Mouse (Mus musculus): ENCODE results near the gene Evi5l. TPM values are rescaled to one million over a fixed set of nuclear protein-coding genes. Genes with fewer than 3 reads are reported as not detected.

Evi5l gene
- polyA plus RNA-seq (2014; fragmentation: Nextera tagmentation; extraction: Ambion mirVana), result 10.3 and 12.7 TPM in 2 replicates

DNA sequence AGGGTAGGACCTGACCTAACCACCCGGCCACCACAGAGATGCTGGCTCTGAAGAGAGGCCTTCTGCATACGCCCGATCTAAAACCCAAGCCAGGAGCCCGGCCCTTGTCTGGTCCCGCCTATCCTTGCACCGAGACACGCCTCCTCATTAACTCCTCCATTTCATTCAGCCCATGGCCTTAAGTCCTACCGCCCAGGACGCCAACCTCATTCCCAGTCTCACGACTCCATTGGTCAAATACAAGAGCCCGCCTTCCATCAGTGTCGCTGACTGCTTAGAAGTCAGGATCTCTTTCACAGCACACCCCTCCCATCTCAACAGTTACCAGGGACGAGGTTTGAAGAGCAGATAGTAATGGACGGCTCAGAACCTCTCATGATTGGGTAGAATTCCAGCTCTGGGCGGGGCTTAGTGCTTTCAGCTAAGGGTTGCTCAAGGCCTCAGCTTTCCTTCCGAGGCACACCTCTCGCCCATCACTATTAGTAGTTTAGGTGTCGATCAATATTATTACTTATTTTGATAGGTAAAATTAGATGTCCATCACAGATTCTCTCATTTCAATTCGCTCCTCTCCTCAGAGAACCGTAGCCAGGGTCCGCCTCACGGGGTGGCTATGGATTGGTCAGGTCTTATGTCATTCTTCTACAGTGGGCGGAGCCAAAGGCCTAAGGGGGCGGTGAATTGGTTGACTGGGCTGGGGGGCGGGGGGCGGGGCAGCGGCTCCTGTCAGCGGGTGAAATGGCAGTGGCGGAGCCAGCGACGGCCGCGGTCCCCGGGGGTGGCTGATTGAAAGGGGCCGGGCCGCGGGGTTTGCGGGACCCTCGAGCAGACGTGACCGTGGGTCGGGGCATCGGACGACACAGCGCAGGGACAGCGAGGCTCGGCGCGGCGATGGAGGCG is at the start of gene Evi5l:
Evi5l (plus strand) TSS at position 716 of the 900 bp plus-strand sequence.
- no peak within 1 kb of the TSS for H3K27ac ChIP-seq (ENCODE audit: low read depth, low read length)
- H3K9me3 ChIP-seq (replicated peaks; ENCODE audit: control insufficient read depth, low read length), result no peaks in the 10 kb centered on the region
- no peaks in the 10 kb centered on the region; the same call in 1 of the 2 replicates for H3K4me1 ChIP-seq (ENCODE audit: control insufficient read depth, insufficient read depth, low read length)
- no peaks in the 10 kb centered on the region for H3K36me3 ChIP-seq (ENCODE audit: control insufficient read depth, insufficient read depth, low read length)
- under 1% methylated on average over 51 of the region's 51 CpGs for WGBS (ENCODE audit: insufficient replicate concordance)
- peak within 1 kb of the TSS; percentile 84 for H3K9ac ChIP-seq (ENCODE audit: low read depth, low read length)
- peak within 1 kb of the TSS; percentile 92 for H3K4me2 ChIP-seq
- peak; percentile 98 for ATAC-seq (replicated peaks; ENCODE audit: insufficient number of reproducible peaks, low FRiP score, low TSS enrichment)
- peak within 1 kb of the TSS; percentile 89 for H3K4me3 ChIP-seq (ENCODE audit: low read depth, low read length)
- H3K27me3 ChIP-seq (ENCODE audit: control insufficient read depth, insufficient read depth, low read length), result no peaks in the 10 kb centered on the region

DNA sequence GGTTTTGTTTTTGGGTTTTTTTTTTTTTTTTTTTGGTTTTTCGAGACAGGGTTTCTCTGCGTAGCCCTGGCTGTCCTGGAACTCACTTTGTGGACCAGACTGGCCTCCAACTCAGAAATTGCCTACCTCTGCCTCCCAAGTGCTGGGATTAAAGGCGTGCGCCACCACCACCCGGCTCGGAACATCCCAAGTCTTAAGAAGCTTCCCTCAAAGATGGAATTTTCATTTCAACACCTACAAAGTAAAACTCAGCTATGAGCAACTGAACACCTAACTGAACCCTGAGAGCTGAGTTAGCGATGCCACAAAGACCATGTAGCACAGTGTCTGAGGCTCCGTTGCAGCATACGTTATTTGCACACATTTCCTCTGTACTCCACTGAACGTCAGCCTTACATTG is 32.6 kb upstream of the Evi5l start, which contains the start of gene Cd209g:
Cd209g (plus strand) TSS at position 301 of the 400 bp plus-strand sequence.
- 80% methylated on average over 10 of the region's 10 CpGs for WGBS (ENCODE audit: insufficient replicate concordance)
- peaks cover 6% of the 10 kb centered on the region for H3K27me3 ChIP-seq (ENCODE audit: control insufficient read depth, insufficient read depth, low read length)
- no peak for ATAC-seq (replicated peaks; ENCODE audit: insufficient number of reproducible peaks, low FRiP score, low TSS enrichment)
- H3K4me1 ChIP-seq (ENCODE audit: control insufficient read depth, insufficient read depth, low read length), result no peaks in the 10 kb centered on the region
- H3K9me3 ChIP-seq (replicated peaks; ENCODE audit: control insufficient read depth, low read length), result no peaks in the 10 kb centered on the region
- no peak within 1 kb of the TSS for H3K9ac ChIP-seq (ENCODE audit: low read depth, low read length)
- H3K36me3 ChIP-seq (ENCODE audit: control insufficient read depth, insufficient read depth, low read length), result no peaks in the 10 kb centered on the region
- no peak within 1 kb of the TSS for H3K4me2 ChIP-seq
- H3K4me3 ChIP-seq (ENCODE audit: low read depth, low read length), result no peak within 1 kb of the TSS
- no peak within 1 kb of the TSS for H3K27ac ChIP-seq (ENCODE audit: low read depth, low read length)

DNA sequence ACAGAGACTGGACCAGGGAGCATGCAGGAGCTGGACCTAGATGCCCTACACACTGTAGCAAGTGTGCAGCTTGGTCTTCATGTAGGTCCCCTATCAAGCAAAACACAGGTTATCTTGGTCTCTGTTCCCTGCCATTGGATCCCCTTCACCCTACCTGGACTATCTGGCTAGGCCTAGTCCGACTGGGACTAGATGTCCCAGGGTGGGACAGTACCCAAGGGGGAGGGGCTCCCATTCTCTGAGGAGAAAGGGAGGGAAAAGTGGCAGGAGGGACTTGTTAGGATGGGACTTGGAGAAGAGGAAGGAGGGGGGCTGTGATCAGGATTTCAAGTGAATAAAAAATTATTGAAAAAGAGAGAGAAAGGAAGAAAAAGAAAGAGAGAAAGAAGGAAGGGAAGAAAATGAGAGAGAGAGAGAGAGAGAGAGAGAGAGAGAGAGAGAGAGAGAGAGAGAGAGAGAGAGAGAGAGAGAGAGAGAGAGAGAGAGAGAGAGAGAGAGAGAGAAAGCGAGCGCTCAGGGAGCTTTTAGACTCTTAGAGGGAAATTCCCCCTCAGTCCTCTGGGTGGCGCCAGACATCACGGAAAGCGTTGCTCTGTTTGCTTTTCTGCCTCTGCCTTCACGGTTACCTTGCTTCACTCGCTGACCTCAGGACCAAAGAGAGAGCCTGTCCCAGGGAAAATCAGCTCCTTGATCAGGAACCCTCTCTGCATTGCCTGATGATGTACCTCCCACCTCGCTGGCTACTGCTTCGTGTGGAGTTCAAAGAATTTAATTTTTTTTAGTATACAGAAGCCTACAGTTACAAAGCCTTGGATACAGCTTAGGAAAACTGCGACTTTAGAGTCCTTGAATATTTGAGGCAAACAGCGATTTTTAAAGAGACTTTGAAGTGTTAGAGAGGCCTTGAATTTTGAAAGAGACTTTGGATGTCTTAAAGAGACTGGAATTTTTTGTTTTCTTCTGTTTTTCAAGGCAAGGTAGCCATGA is 26.4 kb upstream of the Evi5l start:
- no peak overlapping the region for H3K27ac ChIP-seq (ENCODE audit: low read depth, low read length)
- 12% methylated on average over 12 of the region's 12 CpGs for WGBS (ENCODE audit: insufficient replicate concordance)

DNA sequence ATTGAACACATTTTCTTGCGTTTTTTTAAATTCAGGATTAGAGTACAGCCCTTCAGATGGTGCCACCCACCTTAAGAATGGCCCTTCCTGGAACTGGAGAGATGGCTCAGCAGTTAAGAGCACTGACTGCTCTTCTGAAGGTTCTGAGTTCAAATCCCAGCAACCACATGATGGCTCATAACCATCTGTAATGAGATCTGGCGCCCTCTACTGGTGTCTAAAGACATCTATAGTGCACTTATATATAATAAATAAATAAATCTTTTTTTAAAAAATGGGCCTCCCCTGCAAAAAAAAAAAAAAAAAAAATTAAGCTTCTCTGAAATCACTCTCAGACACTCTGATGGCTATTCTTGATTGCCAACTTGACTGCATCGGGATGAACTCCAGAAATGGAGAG is 24.6 kb upstream of the Evi5l start:
- no peak for ATAC-seq (replicated peaks; ENCODE audit: insufficient number of reproducible peaks, low FRiP score, low TSS enrichment)

More for the DNA sequence above, 26.4 kb upstream of the Evi5l start:
- H3K4me3 ChIP-seq (ENCODE audit: low read depth, low read length), result no peak overlapping the region
- no peak overlapping the region for H3K9ac ChIP-seq (ENCODE audit: low read depth, low read length)
- H3K4me1 ChIP-seq (ENCODE audit: control insufficient read depth, insufficient read depth, low read length), result no peaks in the 10 kb centered on the region
- H3K4me2 ChIP-seq, result 0 out of 2 replicates have a peak overlapping the region, but pooled peaks have one; percentile 6
- H3K9me3 ChIP-seq (replicated peaks; ENCODE audit: control insufficient read depth, low read length), result no peaks in the 10 kb centered on the region
- H3K36me3 ChIP-seq (ENCODE audit: control insufficient read depth, insufficient read depth, low read length), result no peaks in the 10 kb centered on the region
- peaks cover 11% of the 10 kb centered on the region for H3K27me3 ChIP-seq (ENCODE audit: control insufficient read depth, insufficient read depth, low read length)
- no peak for ATAC-seq (replicated peaks; ENCODE audit: insufficient number of reproducible peaks, low FRiP score, low TSS enrichment)

DNA sequence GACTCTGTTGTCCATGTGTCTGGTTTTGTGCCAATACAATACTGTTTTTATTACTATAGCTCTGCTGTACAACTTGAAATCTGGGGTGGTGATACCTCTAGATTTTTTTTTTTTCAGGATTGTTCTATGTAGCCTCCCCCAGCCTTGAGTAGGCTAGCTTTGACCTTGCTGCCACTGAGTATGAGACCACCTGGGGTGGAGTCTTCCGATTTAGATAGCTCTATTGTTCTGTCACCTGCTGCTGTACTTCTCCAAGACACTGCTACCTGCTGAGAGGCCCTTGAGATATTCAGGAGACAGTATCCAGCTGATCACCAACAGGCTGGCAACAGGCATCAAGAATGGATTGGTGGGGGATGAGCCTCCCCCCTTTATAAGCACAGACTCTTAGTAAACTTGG is 19.1 kb upstream of the Evi5l start:
- Histone ChIP-seq H3K4me1 (ENCODE audit: control insufficient read depth, insufficient read depth, low read length) (no peaks in the 10 kb centered on the region), H3K27me3 (ENCODE audit: control insufficient read depth, insufficient read depth, low read length) (no peaks in the 10 kb centered on the region), H3K9me3 (replicated peaks; ENCODE audit: control insufficient read depth, low read length) (no peaks in the 10 kb centered on the region), H3K9ac (ENCODE audit: low read depth, low read length) (no peak overlapping the region), H3K4me3 (ENCODE audit: low read depth, low read length) (no peak overlapping the region), H3K27ac (ENCODE audit: low read depth, low read length) (no peak overlapping the region), H3K36me3 (ENCODE audit: control insufficient read depth, insufficient read depth, low read length) (no peaks in the 10 kb centered on the region), H3K4me2 (no peak overlapping the region)
- 46% methylated on average over 1 of the region's 1 CpGs for WGBS (ENCODE audit: insufficient replicate concordance)
- no peak for ATAC-seq (replicated peaks; ENCODE audit: insufficient number of reproducible peaks, low FRiP score, low TSS enrichment)

More for the DNA sequence above, 24.6 kb upstream of the Evi5l start:
- Histone ChIP-seq H3K9me3 (replicated peaks; ENCODE audit: control insufficient read depth, low read length) (no peaks in the 10 kb centered on the region), H3K4me3 (ENCODE audit: low read depth, low read length) (no peak overlapping the region), H3K4me1 (ENCODE audit: control insufficient read depth, insufficient read depth, low read length) (no peaks in the 10 kb centered on the region), H3K4me2 (no peak overlapping the region), H3K9ac (ENCODE audit: low read depth, low read length) (no peak overlapping the region), H3K27ac (ENCODE audit: low read depth, low read length) (no peak overlapping the region), H3K27me3 (ENCODE audit: control insufficient read depth, insufficient read depth, low read length) (peaks cover 11% of the 10 kb centered on the region), H3K36me3 (ENCODE audit: control insufficient read depth, insufficient read depth, low read length) (no peaks in the 10 kb centered on the region)
- 49% methylated on average over 3 of the region's 3 CpGs for WGBS (ENCODE audit: insufficient replicate concordance)

DNA sequence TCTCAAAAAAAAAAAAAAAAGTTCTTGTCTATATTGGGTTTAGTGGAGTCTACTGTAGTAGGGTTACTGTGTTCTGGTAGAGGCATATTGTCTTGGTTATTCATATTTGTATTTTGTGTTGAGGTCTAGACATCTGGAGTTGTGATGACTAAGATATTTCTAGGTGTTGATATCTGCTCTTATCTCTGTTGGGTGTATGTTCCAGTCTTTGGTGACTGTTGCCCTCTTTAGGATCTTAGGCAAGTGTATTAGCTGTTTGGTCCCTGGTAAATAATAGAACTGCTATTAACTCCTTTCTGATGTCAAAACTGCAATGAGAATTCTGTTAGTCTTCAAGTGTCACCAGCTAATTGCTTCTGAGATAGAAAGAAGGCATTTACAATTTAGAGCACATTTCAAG is 11.5 kb upstream of the Evi5l start:
- no peak for ATAC-seq (replicated peaks; ENCODE audit: insufficient number of reproducible peaks, low FRiP score, low TSS enrichment)

DNA sequence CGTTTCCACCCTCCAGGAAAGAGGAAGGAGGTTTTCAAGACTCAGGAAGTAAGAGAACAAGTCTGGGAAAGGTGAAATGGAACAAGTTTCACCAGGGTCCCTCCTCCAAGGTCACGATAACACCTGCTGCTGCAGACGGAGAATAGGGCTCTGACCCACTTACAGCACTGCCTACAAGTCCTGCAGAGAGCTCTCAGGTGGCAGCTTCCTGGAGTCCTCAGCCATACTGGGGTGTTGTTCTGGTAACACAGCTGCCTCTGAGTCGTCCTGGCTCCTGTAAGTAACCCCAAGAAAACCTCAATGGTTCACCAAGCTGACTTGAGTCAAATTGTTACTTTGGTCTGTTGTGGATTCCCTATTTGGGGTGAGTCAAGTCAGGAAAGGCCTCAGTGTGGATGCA is 3.6 kb upstream of the Evi5l start:
- no peaks in the 10 kb centered on the region for H3K27me3 ChIP-seq (ENCODE audit: control insufficient read depth, insufficient read depth, low read length)
- 37% methylated on average over 4 of the region's 4 CpGs for WGBS (ENCODE audit: insufficient replicate concordance)
- H3K9ac ChIP-seq (ENCODE audit: low read depth, low read length), result no peak overlapping the region
- no peaks in the 10 kb centered on the region; the same call in 1 of the 2 replicates for H3K4me1 ChIP-seq (ENCODE audit: control insufficient read depth, insufficient read depth, low read length)
- H3K27ac ChIP-seq (ENCODE audit: low read depth, low read length), result no peak overlapping the region
- H3K4me3 ChIP-seq (ENCODE audit: low read depth, low read length), result no peak overlapping the region
- ATAC-seq (replicated peaks; ENCODE audit: insufficient number of reproducible peaks, low FRiP score, low TSS enrichment), result no peak
- no peak overlapping the region for H3K4me2 ChIP-seq
- no peaks in the 10 kb centered on the region for H3K9me3 ChIP-seq (replicated peaks; ENCODE audit: control insufficient read depth, low read length)
- no peaks in the 10 kb centered on the region for H3K36me3 ChIP-seq (ENCODE audit: control insufficient read depth, insufficient read depth, low read length)

More for the DNA sequence above, 11.5 kb upstream of the Evi5l start:
- Histone ChIP-seq H3K4me3 (ENCODE audit: low read depth, low read length) (no peak overlapping the region), H3K27me3 (ENCODE audit: control insufficient read depth, insufficient read depth, low read length) (no peaks in the 10 kb centered on the region), H3K36me3 (ENCODE audit: control insufficient read depth, insufficient read depth, low read length) (no peaks in the 10 kb centered on the region), H3K4me1 (ENCODE audit: control insufficient read depth, insufficient read depth, low read length) (no peaks in the 10 kb centered on the region), H3K27ac (ENCODE audit: low read depth, low read length) (no peak overlapping the region), H3K4me2 (no peak overlapping the region), H3K9ac (ENCODE audit: low read depth, low read length) (no peak overlapping the region), H3K9me3 (replicated peaks; ENCODE audit: control insufficient read depth, low read length) (no peaks in the 10 kb centered on the region)

DNA sequence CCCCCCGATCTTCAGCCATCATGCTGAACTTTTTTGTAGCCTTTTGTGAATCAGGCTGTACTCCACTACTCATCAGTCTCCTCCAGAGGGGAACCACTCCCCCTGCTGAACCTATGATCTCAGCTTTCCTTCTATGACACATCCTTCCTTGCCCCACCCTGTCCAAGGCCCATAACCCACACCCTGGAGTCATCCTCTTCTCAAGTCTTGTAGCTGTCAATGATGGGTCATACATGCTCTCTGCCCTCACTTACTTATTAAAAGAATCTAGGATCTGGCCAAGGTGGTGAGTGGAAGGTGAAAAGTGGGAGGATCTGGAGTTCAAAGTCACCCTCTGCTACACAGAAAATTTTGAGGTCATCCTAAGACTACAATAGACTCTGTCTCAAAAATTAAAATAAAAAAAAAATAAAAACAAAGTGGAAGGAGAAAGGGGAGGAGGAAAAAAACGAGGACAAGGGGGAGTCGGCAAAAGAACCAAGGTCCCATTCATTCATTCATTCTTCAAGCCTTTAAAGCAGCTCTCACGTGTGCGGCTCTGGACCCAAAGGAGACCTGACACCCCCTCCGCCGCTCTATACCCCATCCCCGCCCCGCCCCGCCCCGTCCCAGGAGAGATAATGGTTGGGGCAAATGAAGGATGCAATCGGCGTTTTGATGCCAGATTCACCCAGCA is 1.1 kb upstream of the Evi5l start:
- Histone ChIP-seq H3K4me2 (peak overlapping the region; percentile 71), H3K27ac (ENCODE audit: low read depth, low read length) (no peak overlapping the region), H3K27me3 (ENCODE audit: control insufficient read depth, insufficient read depth, low read length) (no peaks in the 10 kb centered on the region), H3K4me3 (ENCODE audit: low read depth, low read length) (peak overlapping the region; percentile 89), H3K36me3 (ENCODE audit: control insufficient read depth, insufficient read depth, low read length) (no peaks in the 10 kb centered on the region), H3K9me3 (replicated peaks; ENCODE audit: control insufficient read depth, low read length) (no peaks in the 10 kb centered on the region), H3K4me1 (ENCODE audit: control insufficient read depth, insufficient read depth, low read length) (no peaks in the 10 kb centered on the region; the same call in 1 of the 2 replicates), H3K9ac (ENCODE audit: low read depth, low read length) (peak overlapping the region; percentile 66; the same call in 1 of the 2 replicates)
- peak; percentile 3; the same call in 1 of the 2 replicates for ATAC-seq (replicated peaks; ENCODE audit: insufficient number of reproducible peaks, low FRiP score, low TSS enrichment)
- 8% methylated on average over 13 of the region's 13 CpGs for WGBS (ENCODE audit: insufficient replicate concordance)

Data from heart, embryonic 11.5 days (tissue).